8 mouse cellular contexts compared by ENCODE assay signal in genomic region chr5:92506733-92507132, GRCm38 (mm10). TPM values are rescaled to one million over a fixed set of nuclear protein-coding genes. Genes with fewer than 3 reads are reported as not detected.
DNase-seq lines count a peak whose midpoint lies in the region; ATAC-seq lines count a peak whose summit lies in the region.

TSS of gene Scarb2 (minus strand) at chr5:92506833.

- peaks cover 32% of the 10 kb centered on the region for H3K4me1 ChIP-seq in erythroblast, embryonic 14.5 days (ENCODE audit: control insufficient read depth)
- H3K4me1 ChIP-seq in intestine, embryonic 14.5 days (replicated peaks; ENCODE audit: control insufficient read depth, insufficient read depth, low read length): peaks cover 19% of the 10 kb centered on the region

- peaks cover 2% of the 10 kb centered on the region; the same call in 1 of the 2 replicates for H3K27me3 ChIP-seq in erythroblast, embryonic 14.5 days (ENCODE audit: control insufficient read depth)
- no peaks in the 10 kb centered on the region for H3K27me3 ChIP-seq in intestine, embryonic 14.5 days (replicated peaks; ENCODE audit: control insufficient read depth, insufficient read depth, low read length)

- ATAC-seq in erythroblast, adult 5-6 weeks (replicated peaks; ENCODE audit: low FRiP score, poor library complexity, severe bottlenecking): no peak
- ATAC-seq in activated CD4-positive, CD25-positive, alpha-beta regulatory T cell, adult 4 months: no peak
- ATAC-seq in intestine, embryonic 14.5 days (replicated peaks; ENCODE audit: low FRiP score, low TSS enrichment, low read depth): no peak
- no peak for ATAC-seq in megakaryocyte progenitor cell, adult 5-6 weeks (replicated peaks; ENCODE audit: poor library complexity)
- ATAC-seq in inflammation-experienced regulatory T-cells, adult 6 months: no peak

- no peak for DNase-seq in gastrocnemius, adult 8-10 months (ENCODE audit: low spot score in 2 of 2)
- DNase-seq in intestine, embryonic 14.5 days (ENCODE audit: low spot score): no peak
- no peak for DNase-seq in thymus, postnatal 4 days

- peak within 1 kb of the TSS; percentile 67 for H3K4me2 ChIP-seq in intestine, embryonic 14.5 days (ENCODE audit: low read length)

- peak within 1 kb of the TSS; percentile 85 for H3K4me3 ChIP-seq in erythroblast, embryonic 14.5 days (replicated peaks)
- peak within 1 kb of the TSS; percentile 95 for H3K4me3 ChIP-seq in intestine, embryonic 14.5 days (ENCODE audit: low read depth, low read length)

- H3K9me3 ChIP-seq in erythroblast, embryonic 14.5 days (ENCODE audit: control insufficient read depth, low read length): no peaks in the 10 kb centered on the region
- H3K9me3 ChIP-seq in intestine, embryonic 14.5 days (ENCODE audit: control insufficient read depth, low read length): no peaks in the 10 kb centered on the region

- H3K36me3 ChIP-seq in erythroblast, embryonic 14.5 days (ENCODE audit: control insufficient read depth): no peaks in the 10 kb centered on the region
- H3K36me3 ChIP-seq in intestine, embryonic 14.5 days (ENCODE audit: control insufficient read depth, insufficient read depth, low read length): no peaks in the 10 kb centered on the region

- H3K27ac ChIP-seq in intestine, embryonic 14.5 days (ENCODE audit: low read depth): peak within 1 kb of the TSS; percentile 97

- H3K9ac ChIP-seq in intestine, embryonic 14.5 days (ENCODE audit: low read length): peak within 1 kb of the TSS; percentile 89; the same call in 1 of the 2 replicates

RNA-seq across cellular contexts. Expression of gene Scarb2, which starts in this region (rescaled TPM):
- polyA plus RNA-seq in erythroblast, embryonic 14.5 days (2012): 0.07 and 0.14 TPM in 2 replicates
- 7.9 and 10.7 TPM in 2 replicates for total RNA-seq in erythroblast, adult 5-6 weeks (2015; ENCODE audit: low replicate concordance)
- total RNA-seq in erythroblast, adult 5-6 weeks (2017; ENCODE audit: low replicate concordance): 12.0 and 15.9 TPM in 2 replicates
- polyA plus RNA-seq in activated CD4-positive, CD25-positive, alpha-beta regulatory T cell, adult 4 months (2017; shearing (Covaris generic)): 10 to 100 TPM; 10.6 to 11.8 TPM
- total RNA-seq in gastrocnemius, adult 8-10 months (2022): 10 to 100 TPM; 72.4 to 89.7 (median 80.3) TPM
- 11.1 and 11.8 TPM in 2 replicates for polyA plus RNA-seq in intestine, embryonic 14.5 days (2014; fragmentation: Nextera tagmentation; extraction: Ambion mirVana)
- 27.0 and 30.0 TPM in 2 replicates for total RNA-seq in megakaryocyte progenitor cell, adult 5-6 weeks (2015)
- 40.4 and 44.8 TPM in 2 replicates for total RNA-seq in megakaryocyte progenitor cell, adult 5-6 weeks (2017)
- 1 to 10 TPM; 8.3 to 9.2 (median 8.5) TPM for polyA plus RNA-seq in inflammation-experienced regulatory T-cells, adult 6 months (2017; shearing (Covaris generic))
